Mouse (Mus musculus) cerebellum, adult 8-10 months (tissue): ENCODE results near the gene Eef1akmt2.

Experiments
- DNase-seq: peaks from one replicate; pipeline ENCODE4 v3.0.0; 2022

The Eef1akmt2 gene

DNA sequence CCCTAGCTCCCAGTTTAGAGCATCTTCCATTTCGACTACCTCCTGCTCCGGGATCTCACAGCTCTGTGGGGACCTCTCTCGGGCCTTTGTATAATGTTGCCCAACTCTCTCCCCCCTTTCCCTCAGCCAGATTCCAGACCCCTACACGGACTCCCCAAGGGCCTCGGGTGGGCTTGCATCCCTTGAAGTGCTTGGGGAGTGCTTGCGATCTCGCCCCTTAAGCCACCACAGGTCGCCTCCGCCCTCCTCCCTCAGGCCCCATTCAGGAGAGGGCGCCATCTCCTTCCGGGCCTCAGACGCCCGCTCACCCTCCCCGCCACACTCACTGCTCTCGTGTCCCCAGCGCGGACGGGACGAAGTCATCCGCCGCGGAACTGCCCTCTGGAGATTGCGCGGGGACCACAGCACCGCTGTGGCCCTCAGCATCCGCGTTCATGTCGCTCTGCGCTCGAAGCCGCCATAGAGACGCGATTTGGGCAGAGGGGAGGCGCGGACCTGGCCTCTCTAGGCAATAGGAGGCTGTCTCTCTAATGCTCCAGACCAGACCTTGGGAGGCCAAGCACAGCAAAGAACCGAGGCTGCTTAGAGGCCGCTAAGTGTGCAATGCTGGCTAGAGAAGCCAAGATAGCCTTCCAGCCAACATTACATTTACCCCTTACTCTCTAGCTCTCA is at the start of gene Eef1akmt2:
TSS of gene Eef1akmt2 (minus strand) at position 501 of the 672 bp plus-strand sequence.
- peak; percentile 83 for DNase-seq

DNA sequence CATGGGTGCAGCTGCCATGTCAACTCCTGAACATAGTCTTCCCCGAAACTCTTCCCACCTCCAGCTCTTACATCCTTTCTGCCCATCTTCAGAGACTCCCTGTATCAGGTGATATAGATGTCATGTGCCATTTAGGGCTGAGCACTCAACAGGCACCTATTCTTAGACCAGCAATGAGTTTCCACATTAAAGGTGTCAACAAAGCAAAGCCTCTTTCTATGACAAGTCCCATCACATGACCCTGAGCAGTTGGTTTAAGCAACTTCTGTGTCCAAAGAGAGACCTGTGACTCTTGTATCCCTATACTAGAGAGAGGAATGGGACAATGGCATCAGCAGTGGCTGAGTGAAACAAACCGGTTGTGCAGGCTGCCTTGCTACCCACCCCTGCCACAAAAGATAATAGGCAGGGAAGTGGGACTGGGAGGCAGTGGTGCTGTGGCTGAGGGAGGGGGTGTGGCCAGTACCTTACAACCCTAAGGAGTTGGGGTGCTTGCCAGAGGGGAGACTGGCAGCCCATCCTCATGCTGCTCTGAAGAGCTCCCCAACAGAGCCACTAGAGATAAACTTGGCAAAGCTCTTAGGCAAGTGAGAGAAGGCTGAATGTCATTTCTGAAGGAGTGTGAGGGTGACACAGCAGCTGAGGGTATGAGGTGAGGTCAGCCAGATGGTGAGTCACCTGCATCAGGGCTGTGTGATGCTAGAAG is 48.5 kb upstream of the Eef1akmt2 start:
- no peak for DNase-seq

DNA sequence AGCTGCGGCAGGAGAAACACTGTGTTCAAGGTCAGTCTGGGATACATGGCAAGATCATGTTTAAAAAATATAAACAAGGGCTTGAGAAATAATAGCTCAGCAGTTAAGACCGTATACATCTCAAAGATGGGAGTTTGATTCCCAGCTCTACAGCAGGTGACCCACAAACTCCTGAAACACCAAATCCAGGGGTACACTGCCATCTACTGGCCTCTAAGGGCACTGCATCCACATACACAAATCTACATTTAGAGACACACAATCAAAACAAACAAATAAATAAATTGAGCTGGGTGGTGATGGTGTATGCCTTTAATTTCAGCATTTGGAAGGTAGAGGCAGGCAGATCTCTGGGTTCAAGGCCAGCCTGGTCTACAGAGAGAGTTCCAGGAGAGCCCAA is 45.8 kb upstream of the Eef1akmt2 start:
- no peak for DNase-seq

DNA sequence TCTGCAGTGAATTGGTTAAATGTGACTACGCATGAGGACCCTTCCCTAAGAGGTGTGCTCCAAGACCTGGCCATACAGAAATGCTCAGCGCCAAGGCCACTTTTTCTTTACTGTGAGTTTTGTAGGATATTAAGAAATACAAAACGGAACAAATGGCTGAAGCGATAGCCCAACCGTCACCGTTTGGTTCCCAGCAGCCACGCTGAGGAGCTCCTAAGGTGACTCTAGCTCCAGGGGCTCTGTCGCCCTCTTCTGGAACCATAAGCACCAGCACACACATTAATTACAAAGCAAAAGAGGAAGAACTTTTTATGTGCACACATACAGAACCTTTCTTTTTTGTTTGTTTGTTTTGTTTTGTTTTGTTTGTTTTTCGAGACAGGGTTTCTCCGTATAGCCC is 44.8 kb upstream of the Eef1akmt2 start:
- DNase-seq, result no peak

DNA sequence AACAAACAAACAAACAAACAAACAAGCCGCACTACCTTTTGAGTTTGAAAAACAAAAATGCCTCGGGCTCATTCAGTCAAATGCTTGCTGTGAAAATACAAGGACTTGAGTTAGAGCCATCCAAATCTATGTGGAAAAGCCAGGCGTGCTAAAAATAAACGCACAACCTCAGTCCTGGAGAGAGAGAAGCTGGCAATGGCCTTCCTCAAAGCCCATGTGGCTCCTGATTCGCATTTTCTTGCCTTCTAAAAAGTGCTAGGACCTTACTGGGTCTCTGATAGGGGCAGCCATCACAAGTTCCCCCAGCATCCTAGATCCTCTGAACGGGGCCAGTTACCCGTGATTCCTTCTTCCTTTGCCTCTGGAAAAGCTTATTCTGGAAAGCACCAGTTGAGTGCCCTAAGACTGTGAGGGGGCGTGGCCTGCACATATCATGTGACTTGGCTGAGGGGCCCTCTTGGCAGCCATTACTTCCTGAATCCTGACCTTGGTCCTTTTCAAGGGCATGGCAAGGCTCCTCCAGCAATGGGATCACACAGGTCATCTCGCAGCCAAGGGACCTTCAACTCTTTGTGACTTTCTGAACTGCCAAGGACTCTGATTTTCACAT is 43.8 kb upstream of the Eef1akmt2 start:
- DNase-seq, result no peak

DNA sequence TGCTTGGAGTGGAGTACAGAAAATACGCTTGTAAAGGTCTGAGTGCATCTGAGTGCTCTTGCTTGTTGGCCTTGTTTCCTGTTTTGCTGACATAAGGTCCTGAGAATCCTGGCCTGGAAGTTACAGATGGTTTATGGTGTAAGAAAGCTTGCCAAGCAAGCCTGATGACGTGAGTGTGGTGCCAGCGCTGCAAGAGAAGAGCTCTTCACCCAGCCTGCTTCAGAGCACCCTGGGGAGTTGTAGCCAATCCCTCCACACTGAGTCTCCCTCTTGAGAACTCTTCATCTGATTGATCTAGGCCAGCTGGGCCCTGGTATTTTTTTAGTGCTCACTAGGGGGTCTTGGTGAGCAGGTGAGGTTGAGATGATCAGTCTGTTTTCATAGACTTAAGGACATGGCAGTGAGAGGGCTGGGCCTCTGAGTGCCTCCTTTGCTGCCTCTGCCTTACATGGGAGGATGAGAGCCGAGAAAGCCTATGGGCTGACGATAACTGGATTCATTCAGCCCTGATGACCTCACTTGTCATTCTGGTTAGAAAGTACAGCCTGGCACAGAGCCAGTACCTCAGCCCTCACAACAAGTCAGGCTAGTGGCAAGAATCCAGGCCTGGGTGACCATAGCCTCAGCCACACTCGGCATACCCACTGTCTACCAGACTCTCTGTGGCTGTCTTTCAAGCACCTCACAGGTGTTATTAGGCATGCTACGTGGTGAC is 42.5 kb upstream of the Eef1akmt2 start:
- DNase-seq, result peak; percentile 67

DNA sequence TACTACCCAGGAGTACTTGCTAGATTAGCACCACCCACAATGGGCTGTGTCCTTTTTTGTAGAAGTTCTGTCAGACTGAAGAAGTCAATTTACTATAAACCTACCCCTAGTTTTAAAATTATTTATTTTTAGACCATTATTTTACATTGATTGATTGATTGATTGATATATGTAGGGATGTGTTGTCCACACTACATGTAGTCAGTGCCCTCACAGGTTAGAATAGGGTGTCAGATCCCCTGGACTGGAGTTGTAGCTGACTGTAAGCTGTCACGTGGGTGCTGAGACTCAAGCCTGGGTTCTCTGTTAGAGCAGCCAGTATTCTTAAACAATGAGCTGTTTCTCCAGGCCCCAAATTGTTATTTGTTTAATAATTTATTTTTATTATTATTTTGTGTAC is 40.9 kb upstream of the Eef1akmt2 start:
- DNase-seq, result no peak

DNA sequence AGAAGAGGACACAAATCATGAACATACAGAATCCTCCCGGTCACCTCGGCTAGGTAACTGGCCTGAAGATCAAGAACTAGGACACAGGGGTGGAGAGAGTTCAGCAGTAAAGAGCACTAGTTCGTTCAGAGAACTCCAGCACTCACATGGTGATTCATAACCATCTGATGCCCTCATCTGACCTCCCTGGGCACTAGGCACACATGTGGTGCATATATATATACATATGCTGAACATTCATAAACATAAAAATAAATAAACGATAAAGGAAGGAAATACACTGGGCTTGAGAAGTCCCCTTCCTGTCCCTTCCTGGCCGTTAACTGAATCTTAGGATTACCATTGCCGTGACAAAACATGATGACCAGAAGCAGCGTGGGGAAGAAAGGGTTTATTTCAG is 40.3 kb upstream of the Eef1akmt2 start:
- no peak for DNase-seq

DNA sequence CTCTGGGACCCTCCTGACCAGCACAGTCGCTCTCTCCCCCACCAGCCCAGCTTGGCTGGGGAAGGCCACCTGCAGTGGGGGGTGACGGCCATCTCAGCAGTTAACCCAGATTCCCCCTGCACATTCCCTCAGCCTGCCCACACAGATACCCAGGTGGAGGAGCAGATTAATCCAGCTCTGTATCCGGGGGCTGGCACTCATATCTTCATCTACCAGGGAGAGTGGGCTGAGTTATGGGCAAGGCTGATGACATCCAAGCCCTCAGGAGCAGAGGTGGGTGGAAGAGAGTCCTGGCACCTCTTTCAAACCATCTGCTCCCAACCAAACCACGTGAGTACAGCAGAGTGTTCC is 39.8 kb upstream of the Eef1akmt2 start:
- peak; percentile 86 for DNase-seq

DNA sequence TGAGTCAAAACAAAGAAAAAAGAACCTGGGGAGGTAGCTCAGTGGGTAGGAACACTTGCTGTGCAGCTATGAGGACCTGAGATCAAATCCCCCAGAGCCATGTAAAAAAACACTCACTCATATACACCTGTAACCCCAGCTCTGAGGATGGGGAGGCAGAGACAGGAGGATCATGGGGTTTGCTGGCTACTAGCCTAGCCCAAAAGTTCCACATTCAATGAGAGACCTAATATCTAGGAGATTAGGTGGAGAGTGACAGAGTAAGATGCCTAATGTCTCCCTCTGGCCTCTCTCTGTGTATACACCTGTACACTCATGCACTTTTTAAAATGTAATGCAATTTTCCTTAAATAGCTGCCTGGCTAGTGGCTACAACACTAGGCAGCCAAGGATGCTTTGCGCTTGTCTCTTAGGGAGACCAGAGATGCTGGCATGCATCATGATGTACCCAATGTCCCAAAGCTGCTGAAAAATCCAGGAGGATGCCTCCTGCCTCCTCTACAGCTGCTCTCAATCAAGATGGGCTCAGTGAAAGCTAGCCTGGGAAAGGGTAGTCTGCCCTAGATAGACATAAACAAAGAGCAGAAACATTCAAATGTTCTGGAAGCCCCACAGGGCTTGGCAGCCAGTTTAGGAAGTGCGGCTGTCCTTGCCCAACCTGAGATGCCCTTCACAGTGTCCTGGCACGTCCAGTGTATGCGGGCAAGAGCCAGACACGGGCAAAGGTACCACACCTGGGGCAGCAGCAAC is 39.3 kb upstream of the Eef1akmt2 start:
- DNase-seq, result peak; percentile 85

DNA sequence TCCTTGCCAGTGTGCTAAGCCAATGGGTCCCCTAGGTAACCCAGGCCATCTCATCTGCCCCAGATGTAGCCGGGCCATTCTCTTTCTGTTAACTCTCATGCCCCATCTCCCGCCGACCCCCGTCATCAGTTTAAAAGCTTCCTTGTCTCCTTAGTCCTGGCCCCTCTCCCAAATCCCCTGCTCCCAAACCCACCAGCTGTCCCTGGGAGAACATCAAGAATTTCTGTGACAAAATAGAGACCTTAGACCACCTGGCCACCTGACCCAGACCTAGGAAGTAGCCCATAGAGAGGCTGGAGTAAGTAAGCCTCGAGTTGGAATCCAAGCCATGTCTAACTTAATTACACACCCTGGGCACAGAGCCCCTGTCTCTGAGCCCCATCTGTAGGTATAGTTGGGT is 37.7 kb upstream of the Eef1akmt2 start:
- no peak for DNase-seq

DNA sequence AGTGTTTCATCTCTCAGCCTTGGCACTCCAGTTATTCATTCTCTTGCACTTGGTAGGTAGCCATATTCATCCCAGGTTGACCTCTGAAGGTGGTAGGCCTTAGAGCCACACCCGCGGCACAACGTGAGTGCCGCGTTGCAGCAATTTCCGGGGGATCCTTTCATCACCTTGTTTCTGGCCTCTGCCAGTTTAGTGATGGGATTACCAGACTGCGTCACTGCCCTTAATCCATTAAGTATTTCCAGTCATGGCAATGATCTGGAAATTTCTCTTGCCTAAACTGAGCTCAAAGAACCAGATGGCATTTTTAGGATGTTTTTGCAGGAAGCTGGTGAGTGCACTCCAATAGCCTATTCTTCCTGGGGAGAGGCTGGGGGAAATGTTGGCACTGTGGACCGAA is 37.2 kb upstream of the Eef1akmt2 start:
- DNase-seq, result no peak

DNA sequence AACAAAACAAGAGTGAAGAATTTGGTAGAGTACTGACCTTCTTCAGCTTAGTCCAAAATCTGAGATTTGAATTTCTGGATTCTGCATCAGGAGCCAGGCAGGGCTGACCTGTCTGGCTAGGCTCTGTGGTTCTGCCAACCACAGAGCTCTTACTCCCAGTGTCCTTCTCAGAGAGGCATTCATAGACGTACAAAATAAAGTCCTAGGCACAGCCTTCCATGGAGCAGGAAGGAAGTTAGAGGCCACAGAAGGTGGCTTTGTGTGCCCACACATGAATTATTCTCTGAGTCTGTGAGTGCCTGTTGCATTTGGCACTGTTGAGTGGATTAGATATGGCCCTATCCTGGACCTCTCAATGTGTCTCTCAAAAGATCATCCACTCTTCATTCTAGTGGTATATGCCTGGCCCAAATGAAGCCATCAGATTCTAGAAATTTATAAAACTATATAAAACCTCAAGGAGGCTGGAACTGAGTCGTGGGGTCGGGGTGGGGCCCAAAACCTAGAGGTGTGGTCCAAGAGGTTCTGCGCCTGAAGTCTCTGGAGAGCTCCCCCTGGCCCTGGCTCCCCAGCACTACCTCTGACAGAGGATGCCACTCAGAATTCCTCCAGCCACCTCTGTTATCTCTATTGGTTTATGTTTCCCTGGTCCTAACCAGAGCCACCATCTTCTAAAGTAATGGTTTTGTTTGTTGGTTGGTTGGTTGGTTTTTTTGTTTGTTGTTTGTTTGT is 36.2 kb upstream of the Eef1akmt2 start:
- DNase-seq, result no peak

DNA sequence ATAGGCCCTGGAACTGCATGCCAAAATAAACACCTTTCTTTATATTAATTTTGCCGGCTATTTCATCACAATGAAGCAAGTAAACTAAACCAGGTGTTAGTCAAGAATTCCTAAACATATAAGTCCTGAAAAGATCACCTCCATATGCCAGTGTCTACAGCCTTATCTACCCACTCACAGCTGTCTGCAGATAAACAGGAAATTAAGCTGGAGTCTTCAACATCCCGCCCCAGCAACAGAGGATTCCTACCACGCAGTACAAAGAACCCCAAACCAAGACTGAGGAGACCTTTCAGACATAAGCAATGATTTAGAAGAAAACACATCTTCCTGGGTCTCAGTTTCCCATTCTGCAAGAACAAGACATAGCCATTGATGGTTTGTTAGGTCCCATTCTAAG is 35.6 kb upstream of the Eef1akmt2 start:
- no peak for DNase-seq

DNA sequence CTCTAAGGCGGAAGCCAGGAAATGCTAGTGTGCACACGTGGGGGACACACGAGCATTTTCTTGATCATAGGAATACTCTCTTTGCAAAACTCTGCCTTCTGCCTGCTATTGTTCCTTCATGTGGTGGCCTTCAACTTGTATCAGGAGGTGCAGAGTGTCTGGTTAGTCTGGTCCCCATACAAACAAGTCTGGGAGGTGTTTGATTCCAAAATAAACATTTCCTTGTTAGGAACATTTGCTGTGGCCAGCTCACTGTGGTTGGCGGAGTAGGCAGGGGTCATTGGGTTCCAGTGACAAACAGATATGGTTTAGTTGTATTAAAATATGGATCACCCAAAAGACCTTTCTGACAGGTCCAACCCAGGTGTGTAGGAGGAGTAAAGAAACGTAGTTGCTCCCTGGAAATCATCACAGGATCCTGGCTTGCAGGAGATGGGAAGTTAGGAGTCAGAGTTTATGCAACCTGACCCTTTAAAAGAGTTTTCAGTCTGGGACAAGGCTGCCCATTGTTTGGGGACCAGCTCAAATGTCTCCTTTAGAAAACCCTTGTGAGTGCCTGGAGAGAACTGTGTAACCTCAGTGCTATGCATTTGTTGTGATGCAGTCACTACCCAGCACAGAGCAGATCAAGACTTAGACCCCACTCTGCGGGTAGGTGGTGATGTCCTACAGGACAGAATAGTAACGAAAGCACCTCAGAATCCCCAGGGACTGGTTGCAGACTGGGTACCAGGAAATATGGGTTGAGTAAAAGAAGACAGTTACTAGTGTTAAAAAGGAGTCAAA is 34.7 kb upstream of the Eef1akmt2 start:
- DNase-seq, result no peak

DNA sequence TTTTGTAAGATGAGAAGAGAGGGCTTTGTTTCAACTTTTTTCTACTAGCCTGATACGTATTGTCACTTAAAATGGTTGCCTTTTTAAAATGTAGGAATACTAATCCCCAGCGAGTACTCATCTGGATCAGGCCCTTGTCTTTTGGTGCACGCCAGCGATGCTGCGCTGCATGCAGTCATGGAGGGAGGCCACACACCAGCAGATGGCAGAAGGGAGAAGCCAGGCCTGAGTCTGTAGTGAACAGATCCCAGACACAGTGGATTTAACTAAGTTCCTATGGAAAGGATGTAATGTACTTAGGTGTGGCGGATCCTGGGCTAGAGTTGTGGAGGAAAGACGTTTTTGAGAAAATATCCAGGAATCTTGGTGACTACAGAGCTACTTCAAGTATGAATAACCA is 31.6 kb upstream of the Eef1akmt2 start:
- DNase-seq, result no peak

DNA sequence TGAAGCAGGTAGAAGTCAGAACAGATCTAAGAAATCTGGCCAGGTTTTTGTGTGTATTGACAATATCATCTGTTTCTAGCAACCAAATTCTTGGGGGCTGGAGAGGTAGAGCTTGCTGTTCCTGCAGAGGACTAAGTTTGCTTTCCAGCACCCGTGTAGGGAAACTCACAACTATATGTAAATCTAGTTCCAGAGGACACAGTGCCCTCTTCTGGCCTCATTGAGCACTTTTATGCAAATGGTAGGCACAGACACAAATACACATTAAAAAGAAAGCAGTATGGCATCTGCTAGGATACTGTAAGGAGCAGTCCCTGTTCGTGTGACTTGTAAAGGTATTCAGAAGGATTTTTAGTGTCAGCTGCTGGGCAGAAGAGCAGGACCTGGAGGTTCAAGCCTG is 29.9 kb upstream of the Eef1akmt2 start:
- no peak for DNase-seq

DNA sequence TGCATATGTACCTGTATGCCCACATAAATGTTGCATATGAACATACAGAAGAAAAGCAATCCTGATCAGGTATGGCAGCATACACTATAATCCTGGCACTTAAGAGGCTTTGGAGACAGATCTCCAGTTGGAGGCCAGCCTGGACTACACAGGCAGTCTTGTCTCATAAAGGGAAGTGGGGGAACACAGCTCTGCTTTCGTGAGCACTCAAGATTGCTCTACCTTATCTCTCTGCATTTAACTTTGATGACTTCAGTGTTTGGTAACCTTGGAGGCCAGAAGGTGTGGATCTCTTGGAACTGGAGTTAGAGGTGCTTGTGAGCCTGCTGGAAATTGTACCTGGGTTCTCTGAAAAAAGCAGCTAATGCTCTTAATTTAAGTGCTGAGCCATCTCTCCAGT is 27.8 kb upstream of the Eef1akmt2 start:
- no peak for DNase-seq

DNA sequence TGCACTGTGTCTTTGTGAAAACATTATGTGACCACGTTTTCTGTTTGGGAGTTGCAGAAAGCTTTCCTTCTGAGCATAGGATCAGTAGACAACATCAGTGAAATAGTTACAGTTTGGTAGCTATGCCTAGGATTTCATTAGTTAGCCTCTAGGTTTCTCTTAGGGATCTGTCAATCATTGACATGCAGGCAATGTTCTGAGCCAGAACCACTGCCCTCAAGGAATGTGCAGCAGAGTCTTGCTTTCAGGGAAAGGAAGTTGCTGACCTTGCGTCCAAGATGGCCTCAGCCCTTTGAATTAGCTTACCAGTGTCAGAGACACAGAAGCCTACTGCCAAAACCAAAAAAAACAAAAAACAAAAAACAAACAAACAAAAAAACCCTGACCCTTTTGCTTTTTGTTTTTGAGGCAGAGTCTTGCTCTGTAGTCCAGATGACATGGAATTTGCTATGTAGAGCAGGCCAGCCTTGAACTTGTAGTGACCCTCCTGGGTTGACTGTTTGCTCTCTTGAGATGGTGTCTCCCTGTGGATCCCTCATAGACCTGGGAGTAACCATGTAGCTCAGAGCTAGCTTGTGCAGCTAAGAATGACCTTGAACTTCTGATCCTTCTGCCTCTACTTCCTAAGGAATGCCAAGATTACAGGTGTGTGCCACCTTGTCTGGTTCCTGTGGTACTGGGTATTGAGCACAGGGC is 23.1 kb upstream of the Eef1akmt2 start:
- DNase-seq, result no peak

DNA sequence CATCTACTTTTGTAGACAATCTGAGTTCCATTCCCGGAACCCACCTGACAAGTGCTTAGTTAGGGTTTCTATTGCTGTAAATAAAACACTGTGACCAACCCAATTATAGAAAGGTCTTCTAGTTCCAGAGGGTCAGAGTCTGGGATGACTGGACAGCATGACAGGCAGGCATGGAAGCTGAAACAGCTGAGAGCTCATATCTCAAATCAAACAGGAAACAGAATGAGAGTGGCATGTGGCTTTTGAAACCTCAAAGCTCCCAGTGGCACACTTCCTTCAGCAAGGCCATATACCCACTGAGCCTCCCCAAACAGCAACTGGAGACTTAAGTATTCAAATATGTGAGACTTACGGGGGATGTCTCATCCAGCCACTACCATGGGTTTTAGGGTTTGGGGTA is 20.6 kb upstream of the Eef1akmt2 start:
- no peak for DNase-seq

DNA sequence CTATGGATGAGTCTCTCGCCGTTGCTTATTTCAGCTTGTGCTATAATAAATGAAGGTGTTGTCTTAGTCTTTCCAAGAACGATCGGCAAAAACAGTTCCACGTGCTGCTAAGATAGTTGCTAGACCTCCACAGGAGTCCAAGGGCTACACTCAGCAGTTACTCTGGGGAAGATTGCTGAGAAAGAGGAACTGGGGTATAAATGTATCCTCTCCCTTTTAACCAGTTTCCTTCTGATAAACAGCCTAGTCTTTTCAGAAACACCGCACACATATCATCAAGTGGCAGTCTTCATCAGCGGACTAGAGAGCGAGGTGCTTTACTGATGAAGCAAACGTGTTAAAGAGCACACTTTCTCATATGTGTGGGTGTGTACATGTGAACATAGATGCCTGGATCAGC is 13.8 kb upstream of the Eef1akmt2 start:
- DNase-seq, result no peak
